Mouse (Mus musculus): ENCODE measurements around the gene B4galt4. TPM values are rescaled to one million over a fixed set of nuclear protein-coding genes. Genes with fewer than 3 reads are reported as not detected.
"Not testable (repeated sequence)": the region's sequence is repeated elsewhere in the genome, so short reads cannot be mapped to it uniquely, and the experiment has no call there.

The B4galt4 gene
- polyA plus RNA-seq, 1 experiment: 22.1 TPM

DNA sequence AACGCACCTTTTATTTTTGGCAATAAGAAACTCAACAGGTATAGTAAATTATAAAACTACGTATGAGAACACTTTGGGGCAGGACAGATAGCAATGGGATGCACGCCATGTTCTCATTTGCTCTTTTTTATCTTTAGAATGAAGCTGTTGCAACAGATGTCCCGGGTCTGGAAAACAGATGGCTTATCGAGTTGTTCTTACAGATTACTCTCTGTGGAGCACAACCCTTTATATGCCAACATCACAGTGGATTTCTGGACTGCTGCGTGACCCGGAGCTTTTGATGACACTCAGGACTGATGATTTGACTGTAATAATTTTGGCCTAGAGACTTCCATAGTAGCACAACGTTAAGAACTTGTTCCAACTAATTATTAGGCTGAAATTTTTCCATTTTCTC lies 25.7 kb downstream of the B4galt4 start:
- peak in 1 of 2 experiments; percentile 39 for DNase-seq (ENCODE audit: extremely low spot score in 1 of 2, low spot score in 1 of 2)

DNA sequence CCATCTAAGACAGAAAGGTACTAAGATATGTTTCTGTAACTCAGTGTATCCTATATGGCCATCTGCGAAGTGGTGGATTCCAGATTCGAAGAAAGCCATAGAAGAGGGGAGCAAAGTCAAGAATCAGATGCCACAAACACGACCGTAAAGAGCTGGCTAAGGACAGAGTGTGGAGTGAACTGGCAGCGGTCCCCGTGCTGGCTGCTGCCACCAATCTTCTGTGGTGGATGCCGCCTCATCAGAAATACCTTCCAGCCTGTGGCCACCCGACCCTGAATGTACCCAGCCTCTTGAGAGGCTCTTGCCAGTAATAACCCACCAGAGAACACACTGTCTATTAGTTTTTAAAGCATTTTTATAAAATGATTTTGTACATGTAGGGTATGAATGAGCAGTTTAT lies 26.3 kb downstream of the B4galt4 start:
- DNase-seq (ENCODE audit: extremely low spot score in 1 of 2, low spot score in 1 of 2): no peak

DNA sequence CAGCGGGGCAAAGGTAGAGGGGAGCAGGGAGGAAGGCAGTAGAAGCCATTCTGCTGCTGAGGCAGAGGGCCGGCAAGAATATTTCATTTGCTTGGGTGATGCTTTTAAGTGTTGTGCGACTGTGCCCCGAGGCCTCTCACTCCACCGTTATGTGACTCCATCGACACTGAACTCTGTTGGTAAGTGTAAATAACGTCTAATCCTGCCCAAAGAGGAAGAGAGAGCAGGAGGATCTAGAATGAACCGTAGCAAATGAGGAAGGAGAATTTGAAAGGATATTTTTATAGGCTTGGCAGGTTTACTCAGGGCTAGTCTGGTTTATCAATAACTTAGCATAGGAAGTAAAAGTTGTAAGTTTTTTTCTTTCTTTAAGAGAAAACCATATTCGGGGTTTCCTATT lies 27.5 kb downstream of the B4galt4 start:
- no peak for DNase-seq (ENCODE audit: extremely low spot score in 1 of 2, low spot score in 1 of 2)

DNA sequence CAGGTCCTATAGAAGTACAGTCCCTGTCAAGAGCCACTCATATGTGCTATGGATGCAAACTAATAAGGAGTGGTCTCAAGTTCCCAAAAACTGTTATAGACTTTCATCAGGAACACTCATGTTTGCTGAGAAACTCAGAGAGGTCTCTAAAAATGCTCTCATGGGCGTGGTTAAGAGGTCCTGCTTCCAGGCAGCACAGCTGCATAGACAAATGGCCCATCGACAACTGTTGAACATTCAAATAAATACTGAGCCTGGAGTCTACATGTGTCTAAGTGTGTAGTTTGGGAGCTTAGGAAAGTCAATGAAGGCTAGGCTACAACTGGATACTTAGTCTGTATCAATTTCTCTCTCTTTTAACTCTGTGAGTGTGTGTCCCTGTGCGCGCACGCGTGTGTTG lies 29.1 kb downstream of the B4galt4 start:
- DNase-seq (ENCODE audit: extremely low spot score in 1 of 2, low spot score in 1 of 2): no peak

DNA sequence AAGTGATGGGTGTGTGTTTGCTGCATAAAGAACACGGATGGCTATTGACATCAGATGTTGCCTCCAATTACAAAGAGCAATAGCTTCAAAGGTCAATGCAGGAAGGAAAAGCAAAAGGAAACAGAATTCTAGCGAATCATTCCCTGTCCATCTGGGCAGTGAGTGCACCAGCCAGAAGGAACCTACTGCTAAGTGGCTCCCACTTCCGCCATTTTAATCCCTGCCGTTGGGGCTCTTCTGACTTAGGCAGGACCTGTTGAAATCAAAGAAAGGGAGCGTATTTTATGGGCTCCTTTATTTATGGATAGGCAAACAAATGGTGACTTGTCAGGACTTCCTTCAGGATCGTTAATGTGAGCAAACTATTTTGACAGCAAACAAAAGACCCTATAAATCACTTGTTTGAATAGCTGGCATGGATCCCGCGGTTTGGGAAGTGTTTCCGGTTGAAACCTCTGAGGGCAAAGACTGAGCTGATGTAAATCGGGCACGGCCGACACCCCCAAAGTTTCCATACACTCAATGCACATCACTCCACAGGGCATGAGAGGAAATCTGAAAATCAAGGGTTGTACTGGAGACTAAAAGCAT lies 30.9 kb downstream of the B4galt4 start:
- DNase-seq (ENCODE audit: extremely low spot score in 1 of 2, low spot score in 1 of 2): no peak

DNA sequence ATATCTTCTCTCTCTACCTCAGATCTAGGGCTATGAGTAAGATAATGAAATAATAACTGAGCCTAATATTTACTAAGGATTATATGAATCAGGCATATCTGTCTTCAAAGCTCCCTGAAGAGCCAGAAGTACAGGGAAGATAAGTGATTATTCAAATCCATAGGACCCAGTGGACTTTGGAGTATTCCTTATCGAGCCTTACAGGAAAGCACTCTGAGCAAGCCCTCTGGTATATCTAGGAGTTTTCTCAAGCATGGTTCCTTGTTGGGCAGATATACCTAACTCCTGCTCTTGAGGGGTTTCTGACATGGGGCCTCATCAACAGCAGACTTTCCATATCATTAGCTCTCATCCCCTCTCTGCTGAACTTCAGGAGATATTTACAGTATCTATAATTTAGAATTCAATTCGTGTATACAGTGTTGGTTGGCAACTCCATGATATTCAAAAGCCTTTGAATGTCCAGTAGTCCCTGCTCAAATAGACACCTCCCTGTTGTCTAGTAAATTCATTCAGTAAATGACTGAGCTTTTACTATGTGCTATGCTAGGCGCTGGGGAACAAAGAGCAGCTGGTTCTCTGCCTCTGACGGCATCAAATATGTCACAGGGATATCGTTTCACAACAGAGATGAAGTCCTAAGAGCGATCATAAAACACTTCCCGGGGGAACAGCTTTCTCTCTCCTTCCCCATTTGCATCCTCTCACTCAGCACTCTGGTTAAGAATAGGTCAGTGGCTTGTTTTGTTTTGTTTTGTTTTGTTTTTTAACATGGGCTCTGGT lies 33.1 kb downstream of the B4galt4 start:
- DNase-seq (ENCODE audit: extremely low spot score in 1 of 2, low spot score in 1 of 2): no peak

DNA sequence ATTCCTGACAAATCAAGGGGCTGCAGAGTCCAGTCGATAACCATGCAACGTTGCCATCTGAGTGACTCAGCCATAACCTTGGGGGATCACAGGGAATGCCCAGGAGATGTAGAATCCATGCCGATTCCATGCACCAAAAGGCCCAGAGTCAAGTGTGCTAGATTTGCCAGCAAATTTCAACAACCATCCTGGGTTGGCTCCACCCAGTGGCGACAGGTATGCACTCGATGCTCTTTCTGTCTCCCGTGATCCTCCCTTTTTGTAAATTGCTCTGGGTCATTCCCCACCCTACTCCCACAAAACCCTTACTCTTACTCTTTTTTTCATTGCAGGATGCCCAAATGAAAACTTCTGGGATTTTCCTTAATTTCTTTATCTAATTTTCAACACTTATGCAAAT lies 34.3 kb downstream of the B4galt4 start:
- no peak for DNase-seq (ENCODE audit: extremely low spot score in 1 of 2, low spot score in 1 of 2)

DNA sequence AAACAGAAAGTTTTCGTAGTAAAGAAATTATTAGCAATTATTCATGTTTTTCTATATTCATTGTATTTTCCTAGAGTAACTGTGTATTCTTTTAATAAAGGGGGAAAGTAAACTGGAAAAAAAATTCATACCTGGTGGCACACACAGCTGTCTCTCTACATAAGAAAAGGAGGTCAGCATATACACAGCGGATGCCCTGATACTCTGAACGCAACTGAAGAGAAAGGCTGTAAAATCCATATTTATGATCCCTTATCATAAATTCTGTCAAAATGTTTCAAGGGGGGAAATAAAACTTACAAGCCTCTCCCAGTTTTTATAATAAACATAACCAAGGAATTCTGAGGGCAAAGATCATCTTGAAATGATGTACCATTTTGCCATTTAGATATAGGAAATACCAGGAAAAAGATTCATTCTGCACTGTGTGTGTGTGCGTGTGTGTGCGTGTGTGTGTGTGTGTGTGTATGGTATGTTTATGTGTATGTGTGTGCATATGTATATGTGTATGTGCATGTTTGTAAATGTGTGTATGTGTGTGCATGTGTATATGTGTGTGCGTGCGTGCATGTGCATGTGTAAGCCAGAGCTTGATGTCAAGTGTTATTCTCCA lies 39.0 kb downstream of the B4galt4 start:
- DNase-seq (ENCODE audit: extremely low spot score in 1 of 2, low spot score in 1 of 2): no peak

DNA sequence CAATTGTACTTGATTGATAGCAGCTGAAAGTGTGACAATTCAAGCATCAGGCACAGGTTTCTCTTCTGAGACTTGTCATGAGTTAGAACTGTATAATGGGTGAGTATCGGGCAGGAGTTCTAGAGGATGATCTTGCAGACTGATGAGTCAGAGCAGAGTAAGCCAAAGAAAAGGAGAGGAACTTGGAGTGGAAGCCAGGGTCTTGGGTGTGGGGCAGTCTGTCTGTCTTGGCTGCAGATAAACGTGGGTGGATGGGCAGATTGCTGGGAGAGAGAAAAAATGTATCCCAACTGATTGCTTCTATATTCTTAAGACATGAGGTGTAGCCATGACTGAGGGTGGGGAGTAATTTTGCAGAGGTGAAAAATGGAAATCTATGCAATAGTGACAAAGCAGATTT lies 39.9 kb downstream of the B4galt4 start:
- no peak for DNase-seq (ENCODE audit: extremely low spot score in 1 of 2, low spot score in 1 of 2)

DNA sequence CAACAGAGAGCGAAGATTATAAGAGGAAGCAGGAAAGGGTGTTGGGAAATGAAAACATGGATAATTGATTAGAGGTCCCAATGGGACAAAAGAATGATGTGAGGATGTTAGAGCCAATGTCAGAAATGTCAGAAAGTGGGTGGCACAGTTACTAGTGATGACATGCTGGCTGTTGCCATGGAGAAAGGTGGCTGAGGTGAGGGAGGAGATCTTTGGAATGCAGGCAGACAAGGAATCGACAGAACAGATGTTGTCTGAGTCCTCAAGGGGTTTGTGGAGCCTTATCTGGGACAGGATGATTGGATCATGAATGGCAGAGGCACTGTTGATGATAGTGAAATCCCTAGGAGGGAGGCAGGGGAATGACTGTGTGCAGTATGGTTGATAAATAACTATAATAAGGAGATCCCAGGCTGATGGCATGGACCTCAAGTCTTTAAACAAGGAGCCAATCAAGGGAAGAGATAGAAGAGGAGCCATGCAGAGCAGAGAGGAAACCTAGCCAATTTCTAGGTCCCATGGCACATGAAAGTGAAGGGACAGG lies 40.5 kb downstream of the B4galt4 start:
- no peak for DNase-seq (ENCODE audit: extremely low spot score in 1 of 2, low spot score in 1 of 2)

DNA sequence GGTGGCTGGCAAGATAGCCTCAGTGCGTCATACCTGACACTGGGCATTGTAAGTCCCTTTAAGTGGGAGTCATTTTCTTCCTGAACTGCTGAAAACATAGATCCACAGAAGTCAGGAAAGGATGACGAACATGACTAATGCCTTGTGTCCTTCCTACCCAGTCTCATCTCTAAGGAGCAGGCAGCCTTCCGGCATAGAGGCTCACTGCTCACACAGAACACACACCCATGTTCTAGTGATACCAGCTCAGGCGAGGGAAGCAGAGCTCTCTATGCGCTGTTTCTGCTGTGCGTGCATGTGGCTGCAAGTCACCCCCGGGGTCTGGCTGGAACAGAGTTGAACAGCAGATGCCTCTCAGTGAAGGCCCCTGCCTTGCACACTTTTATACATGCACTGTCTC lies 43.2 kb downstream of the B4galt4 start:
- DNase-seq (ENCODE audit: extremely low spot score in 1 of 2, low spot score in 1 of 2): no peak

DNA sequence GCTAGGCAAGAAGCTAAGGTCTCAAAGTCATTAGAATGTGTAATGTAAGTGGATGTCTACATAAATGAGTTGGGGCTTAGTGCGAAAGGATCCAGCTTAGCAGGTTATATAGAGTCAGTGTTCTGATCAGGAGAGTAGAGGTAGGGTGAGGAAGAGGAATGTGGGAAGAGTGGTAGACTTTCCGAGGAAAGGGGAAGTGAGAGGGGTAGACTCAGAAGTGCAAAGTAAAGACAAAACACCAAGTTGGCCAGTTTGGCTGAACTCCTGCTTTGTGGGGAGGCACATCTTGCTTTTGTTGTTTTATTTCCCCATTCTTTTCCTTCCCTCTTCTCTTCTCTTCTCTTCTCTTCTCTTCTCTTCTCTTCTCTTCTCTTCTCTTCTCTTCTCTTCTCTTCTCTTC lies 47.0 kb downstream of the B4galt4 start:
- DNase-seq (ENCODE audit: extremely low spot score in 1 of 2, low spot score in 1 of 2): no peak

DNA sequence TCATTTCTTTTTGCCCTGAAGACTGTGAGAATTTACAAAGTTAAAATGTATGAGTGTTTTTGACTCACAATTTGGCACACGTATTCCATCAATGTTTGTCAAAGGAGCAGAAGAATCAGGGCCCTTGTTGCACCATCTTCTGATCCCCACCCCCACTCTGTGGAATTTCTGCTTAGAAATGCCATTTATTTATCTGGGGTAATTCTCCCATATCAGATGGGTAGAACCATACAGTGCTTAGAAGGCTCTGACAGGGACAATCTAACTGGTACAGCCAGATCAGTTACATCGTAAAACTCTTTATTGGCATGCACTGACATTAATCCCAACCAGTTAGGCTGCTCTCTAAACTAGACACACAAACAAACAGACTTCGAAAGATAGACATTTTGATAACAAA lies 47.9 kb downstream of the B4galt4 start:
- no peak for DNase-seq (ENCODE audit: extremely low spot score in 1 of 2, low spot score in 1 of 2)

DNA sequence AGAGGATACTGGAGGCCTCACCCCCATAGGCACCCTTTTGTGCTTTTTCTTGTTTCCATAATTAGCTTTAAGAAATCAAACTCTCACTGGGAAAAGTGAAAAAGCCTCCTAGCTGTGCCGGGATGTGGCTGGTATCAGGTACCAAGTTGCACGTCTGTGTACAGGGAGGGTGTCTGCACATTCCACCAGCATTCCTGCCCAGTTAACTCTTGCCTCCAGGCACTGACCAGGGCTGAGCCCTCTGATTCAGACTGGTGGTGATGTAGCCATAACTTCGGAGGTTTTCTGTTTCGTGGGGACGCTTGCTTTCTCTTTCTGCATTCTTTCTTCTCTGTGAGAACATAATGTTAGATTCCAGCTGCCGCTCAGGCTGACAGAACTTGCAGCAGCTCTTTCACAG lies 51.1 kb downstream of the B4galt4 start:
- no peak for DNase-seq (ENCODE audit: extremely low spot score in 1 of 2, low spot score in 1 of 2)

DNA sequence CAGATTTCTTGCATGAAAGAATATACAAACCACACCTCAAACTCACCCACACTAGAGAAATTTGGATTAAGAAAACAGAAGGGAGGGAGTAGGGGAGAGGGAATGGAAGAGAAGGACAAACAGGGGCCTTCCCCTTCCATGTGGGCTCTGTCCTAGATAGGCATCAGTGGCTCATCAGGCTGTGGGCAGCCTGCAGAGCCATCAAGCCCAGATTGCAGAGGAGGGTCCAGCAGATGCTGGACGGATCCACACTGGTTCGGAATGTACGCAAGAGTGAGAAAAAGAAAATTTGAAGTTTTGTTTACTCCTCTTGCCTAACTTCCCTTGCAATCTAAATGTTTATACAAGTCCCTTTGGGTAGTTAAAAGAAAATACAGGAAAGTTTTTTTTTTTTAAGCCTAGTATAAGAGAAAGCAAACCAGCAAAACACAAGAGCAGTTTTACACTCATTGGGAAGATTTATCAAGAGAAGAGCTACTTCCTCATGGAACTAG lies 56.9 kb downstream of the B4galt4 start:
- no peak for DNase-seq (ENCODE audit: extremely low spot score in 1 of 2, low spot score in 1 of 2)

DNA sequence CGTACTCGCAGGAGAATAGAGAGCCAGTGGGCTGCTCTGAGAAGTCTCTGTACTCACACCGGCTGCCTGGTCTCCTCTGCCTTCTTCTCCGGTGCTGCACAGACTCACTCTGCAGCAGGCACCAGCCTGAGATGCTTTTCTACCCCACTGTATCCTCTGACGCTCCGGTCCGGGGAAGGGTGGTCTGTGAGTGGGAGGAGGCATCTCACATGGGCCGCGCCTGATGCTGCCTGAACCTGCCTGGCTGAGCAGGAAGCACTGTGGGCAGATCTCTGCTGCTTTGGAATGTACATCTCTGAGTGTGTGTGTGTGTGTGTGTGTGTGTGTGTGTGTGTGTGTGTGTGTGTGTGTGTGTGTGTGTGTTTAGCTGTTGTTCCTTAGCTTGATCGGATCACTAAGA lies 58.0 kb downstream of the B4galt4 start, which contains the start of gene Upk1b:
TSS of gene Upk1b (minus strand) at position 238 of the 400 bp plus-strand sequence.
- DNase-seq (ENCODE audit: extremely low spot score in 1 of 2, low spot score in 1 of 2): no peak

DNA sequence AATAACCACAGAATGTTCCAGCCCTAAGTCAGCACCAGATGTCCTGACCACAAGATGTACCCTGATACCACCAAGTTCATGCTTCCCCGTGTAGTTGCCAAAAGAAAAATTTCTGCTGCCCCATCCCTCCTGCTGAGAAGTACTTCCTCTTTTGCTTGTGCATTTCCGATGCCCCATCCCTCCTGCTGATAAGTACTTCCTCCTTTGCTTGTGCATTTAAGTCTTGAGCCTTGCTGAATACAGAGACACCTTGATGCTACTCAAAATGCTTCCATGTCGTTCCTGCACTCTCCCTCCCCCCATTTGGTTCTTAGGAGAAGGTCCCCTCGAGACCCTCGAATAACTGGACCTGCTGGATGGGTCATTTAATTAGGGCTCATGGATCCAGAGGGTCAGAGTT lies 65.7 kb downstream of the B4galt4 start:
- DNase-seq (ENCODE audit: extremely low spot score in 1 of 2, low spot score in 1 of 2): not testable (repeated sequence)

DNA sequence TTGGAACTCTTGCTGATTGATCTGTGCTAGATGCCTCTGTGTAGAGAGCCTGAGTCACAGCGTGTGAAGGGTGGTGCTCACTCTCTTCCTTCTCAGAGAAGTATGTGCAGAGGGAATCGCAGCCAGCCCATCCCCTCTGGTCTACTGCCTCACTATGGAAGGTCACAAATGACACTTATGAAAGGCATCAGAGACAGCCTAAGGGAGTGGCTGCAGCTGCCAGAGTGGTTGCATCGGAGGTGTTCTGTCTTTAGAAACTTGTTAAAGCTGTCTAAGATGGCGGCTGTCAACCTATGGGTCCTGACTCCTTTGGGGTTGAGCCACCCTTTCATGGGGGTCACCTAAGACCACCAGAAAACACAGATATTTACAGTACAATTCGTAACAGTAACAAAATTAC lies 68.1 kb downstream of the B4galt4 start:
- DNase-seq (ENCODE audit: extremely low spot score in 1 of 2, low spot score in 1 of 2): no peak

DNA sequence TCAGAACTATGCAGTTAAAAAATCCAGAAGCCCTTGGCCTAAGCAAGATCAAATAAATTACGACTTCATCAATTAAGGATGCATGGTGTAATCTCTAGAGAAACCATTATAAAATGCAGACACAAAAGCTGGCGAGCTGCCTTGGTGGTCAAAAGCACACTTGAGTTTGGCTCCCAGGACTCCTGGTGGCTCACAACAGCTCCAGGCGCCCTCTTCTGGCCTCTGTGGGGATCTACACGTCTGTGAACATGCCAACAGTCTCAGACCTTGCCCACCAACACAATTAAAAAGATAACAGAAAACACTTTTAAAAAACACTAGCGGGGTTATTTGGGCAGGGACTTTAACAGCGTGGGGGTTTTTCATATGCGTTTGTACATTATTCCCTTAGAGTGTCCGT lies 70.5 kb downstream of the B4galt4 start:
- peak in 1 of 2 experiments; percentile 73 for DNase-seq (ENCODE audit: extremely low spot score in 1 of 2, low spot score in 1 of 2)
